Mouse (Mus musculus): Measurements from ENCODE around the gene Stt3a. TPM values are rescaled to one million over a fixed set of nuclear protein-coding genes. Genes with fewer than 3 reads are reported as not detected.

Stt3a gene
- polyA plus RNA-seq, 1 experiment, result 204 TPM

- H3K36me3 ChIP-seq (ENCODE audit: control insufficient read depth, insufficient read depth), result no peaks in the 10 kb centered on the region
- TF ChIP-seq MAX (IDR thresholded peaks at IDR 0.05; ENCODE audit: low read depth) (no peak), USF1 (IDR thresholded peaks at IDR 0.05; ENCODE audit: low read depth) (no peak), E2F4 (IDR thresholded peaks at IDR 0.05; ENCODE audit: insufficient read depth) (no peak), POLR2AphosphoS2 (IDR thresholded peaks at IDR 0.05; ENCODE audit: insufficient read length, low read depth) (peak; percentile 85), REST (IDR thresholded peaks at IDR 0.05; ENCODE audit: insufficient read depth, insufficient read length) (no peak), POLR2A (IDR thresholded peaks at IDR 0.05; ENCODE audit: insufficient read length, low read depth) (peak; percentile 95), CEBPB (IDR thresholded peaks at IDR 0.05; ENCODE audit: insufficient read depth, poor library complexity, severe bottlenecking) (no peak), TCF12 (IDR thresholded peaks at IDR 0.05; ENCODE audit: insufficient read depth, poor library complexity, severe bottlenecking) (no peak), TCF3 (IDR thresholded peaks at IDR 0.05; ENCODE audit: insufficient read length, low read depth) (no peak), SRF (IDR thresholded peaks at IDR 0.05; ENCODE audit: control insufficient read depth, insufficient read length, low read depth) (no peak), MYOD1 (IDR thresholded peaks at IDR 0.05; ENCODE audit: control insufficient read depth in 1 of 3, insufficient read length in 2 of 3, low read depth in 2 of 3) (no peak), MYOG (IDR thresholded peaks at IDR 0.05; ENCODE audit: control insufficient read depth in 1 of 3, insufficient read depth in 1 of 3, insufficient read length in 2 of 3, low read depth in 2 of 3) (peak in 1 of 3 experiments; percentile 19)
- H3K27me3 ChIP-seq (ENCODE audit: control insufficient read depth, insufficient read depth, insufficient read length), result no peaks in the 10 kb centered on the region
- H3K4me2 ChIP-seq (ENCODE audit: low read depth), result peak within 1 kb of the TSS; percentile 93
- peak within 1 kb of the TSS; percentile 58 for H3K4me3 ChIP-seq
- H3ac ChIP-seq (ENCODE audit: control insufficient read depth, insufficient read length), result peak within 1 kb of the TSS; percentile 85
- H3K79me2 ChIP-seq (ENCODE audit: control insufficient read depth, insufficient read depth), result peaks cover 33% of the 10 kb centered on the region
Observed at GRCm38 (mm10) chr9:36796781-36797555, 29.5 kb upstream of the Stt3a start, which contains the start of gene Ei24. Gene Ei24 (minus strand): TSS chr9:36797393.

DNA sequence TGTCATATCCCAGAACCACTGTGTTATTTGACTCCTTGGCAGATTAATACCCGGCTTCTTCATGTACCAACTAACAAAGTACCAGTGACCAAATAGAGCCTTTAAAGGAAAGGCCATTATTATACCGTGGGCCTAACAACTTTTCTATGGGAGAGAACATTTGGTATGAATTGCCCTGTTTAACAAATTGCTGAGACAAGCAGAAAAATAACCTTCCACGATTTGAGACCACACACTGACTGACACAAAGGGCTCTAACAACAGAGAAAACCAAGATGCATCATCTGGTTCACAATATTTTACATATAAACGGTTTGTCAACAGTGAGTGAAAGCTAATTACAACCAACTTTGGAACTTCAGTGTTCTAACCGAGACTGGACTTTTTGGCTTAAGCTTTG lies 28.7 kb upstream of the Stt3a start:
- Histone ChIP-seq H3K27me3 (ENCODE audit: control insufficient read depth, insufficient read depth, insufficient read length) (no peaks in the 10 kb centered on the region), H3K4me3 (peak overlapping the region; percentile 58), H3K36me3 (ENCODE audit: control insufficient read depth, insufficient read depth) (peaks cover 3% of the 10 kb centered on the region), H3ac (ENCODE audit: control insufficient read depth, insufficient read length) (peak overlapping the region; percentile 85), H3K79me2 (ENCODE audit: control insufficient read depth, insufficient read depth) (peaks cover 33% of the 10 kb centered on the region), H3K4me2 (ENCODE audit: low read depth) (peak overlapping the region; percentile 93)
- TF ChIP-seq MAX (IDR thresholded peaks at IDR 0.05; ENCODE audit: low read depth) (no peak), POLR2A (IDR thresholded peaks at IDR 0.05; ENCODE audit: insufficient read length, low read depth) (no peak), POLR2AphosphoS2 (IDR thresholded peaks at IDR 0.05; ENCODE audit: insufficient read length, low read depth) (no peak), MYOG (IDR thresholded peaks at IDR 0.05; ENCODE audit: control insufficient read depth in 1 of 3, insufficient read depth in 1 of 3, insufficient read length in 2 of 3, low read depth in 2 of 3) (no peak), MYOD1 (IDR thresholded peaks at IDR 0.05; ENCODE audit: control insufficient read depth in 1 of 3, insufficient read length in 2 of 3, low read depth in 2 of 3) (no peak)

DNA sequence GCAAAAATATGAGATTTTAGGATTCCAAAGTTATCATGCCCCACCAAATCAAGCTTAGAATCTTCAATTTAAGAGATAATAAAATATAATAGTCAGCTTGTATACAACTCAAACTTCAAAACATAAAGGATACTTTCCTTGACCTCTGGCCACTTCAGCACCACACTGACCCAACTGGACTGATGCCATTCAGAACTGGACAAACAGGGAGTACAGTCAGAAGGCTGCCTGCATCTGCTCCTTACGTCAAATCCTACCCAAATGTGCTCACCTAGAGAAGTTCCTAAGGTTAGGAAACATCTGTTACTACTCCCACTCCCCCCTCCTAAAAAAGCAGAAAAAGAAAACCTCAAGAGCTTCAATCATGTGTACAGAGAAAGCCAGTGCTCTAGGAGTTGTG lies 28.1 kb upstream of the Stt3a start:
- Histone ChIP-seq H3ac (ENCODE audit: control insufficient read depth, insufficient read length) (no peak overlapping the region), H3K36me3 (ENCODE audit: control insufficient read depth, insufficient read depth) (peaks cover 9% of the 10 kb centered on the region), H3K4me2 (ENCODE audit: low read depth) (peak overlapping the region; percentile 93), H3K79me2 (ENCODE audit: control insufficient read depth, insufficient read depth) (peaks cover 33% of the 10 kb centered on the region), H3K27me3 (ENCODE audit: control insufficient read depth, insufficient read depth, insufficient read length) (no peaks in the 10 kb centered on the region), H3K4me3 (peak overlapping the region; percentile 58)
- no peak for TF ChIP-seq MAX (IDR thresholded peaks at IDR 0.05; ENCODE audit: low read depth)
- TF ChIP-seq POLR2AphosphoS2 (IDR thresholded peaks at IDR 0.05; ENCODE audit: insufficient read length, low read depth), result no peak
- no peak for TF ChIP-seq REST (IDR thresholded peaks at IDR 0.05; ENCODE audit: insufficient read depth, insufficient read length)
- no peak for TF ChIP-seq TCF12 (IDR thresholded peaks at IDR 0.05; ENCODE audit: insufficient read depth, poor library complexity, severe bottlenecking)
- no peak for TF ChIP-seq USF1 (IDR thresholded peaks at IDR 0.05; ENCODE audit: low read depth)
- no peak for TF ChIP-seq E2F4 (IDR thresholded peaks at IDR 0.05; ENCODE audit: insufficient read depth)
- no peak for TF ChIP-seq MYOD1 (IDR thresholded peaks at IDR 0.05; ENCODE audit: control insufficient read depth in 1 of 3, insufficient read length in 2 of 3, low read depth in 2 of 3)
- no peak for TF ChIP-seq TCF3 (IDR thresholded peaks at IDR 0.05; ENCODE audit: insufficient read length, low read depth)
- TF ChIP-seq SRF (IDR thresholded peaks at IDR 0.05; ENCODE audit: control insufficient read depth, insufficient read length, low read depth), result no peak
- TF ChIP-seq POLR2A (IDR thresholded peaks at IDR 0.05; ENCODE audit: insufficient read length, low read depth), result no peak
- no peak for TF ChIP-seq MYOG (IDR thresholded peaks at IDR 0.05; ENCODE audit: control insufficient read depth in 1 of 3, insufficient read depth in 1 of 3, insufficient read length in 2 of 3, low read depth in 2 of 3)
- no peak for TF ChIP-seq CEBPB (IDR thresholded peaks at IDR 0.05; ENCODE audit: insufficient read depth, poor library complexity, severe bottlenecking)

DNA sequence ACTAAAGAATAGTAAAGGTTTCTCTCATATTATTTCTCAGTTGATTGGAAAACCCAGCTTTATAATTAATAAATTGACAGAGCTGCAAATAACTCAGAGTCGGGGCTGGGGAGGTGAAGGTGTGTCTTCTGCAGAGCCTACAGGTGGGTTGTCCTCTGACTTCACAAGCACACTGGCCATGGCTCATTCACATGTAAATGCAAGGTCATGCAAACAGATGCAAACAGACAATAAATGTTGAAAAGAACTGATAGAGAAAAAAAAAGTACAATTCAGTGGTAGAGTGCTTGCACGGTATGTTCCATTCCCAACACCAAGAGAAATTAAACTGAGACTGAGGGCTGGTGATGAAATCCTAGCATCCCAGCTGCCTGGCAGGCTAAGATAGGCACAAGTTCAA lies 27.0 kb upstream of the Stt3a start:
- Histone ChIP-seq H3K27me3 (ENCODE audit: control insufficient read depth, insufficient read depth, insufficient read length) (no peaks in the 10 kb centered on the region), H3K4me3 (no peak overlapping the region), H3K79me2 (ENCODE audit: control insufficient read depth, insufficient read depth) (peaks cover 33% of the 10 kb centered on the region), H3K4me2 (ENCODE audit: low read depth) (no peak overlapping the region), H3K36me3 (ENCODE audit: control insufficient read depth, insufficient read depth) (peaks cover 12% of the 10 kb centered on the region), H3ac (ENCODE audit: control insufficient read depth, insufficient read length) (no peak overlapping the region)
- TF ChIP-seq SRF (IDR thresholded peaks at IDR 0.05; ENCODE audit: control insufficient read depth, insufficient read length, low read depth) (no peak), POLR2AphosphoS2 (IDR thresholded peaks at IDR 0.05; ENCODE audit: insufficient read length, low read depth) (no peak), TCF12 (IDR thresholded peaks at IDR 0.05; ENCODE audit: insufficient read depth, poor library complexity, severe bottlenecking) (no peak), CEBPB (IDR thresholded peaks at IDR 0.05; ENCODE audit: insufficient read depth, poor library complexity, severe bottlenecking) (no peak), MAX (IDR thresholded peaks at IDR 0.05; ENCODE audit: low read depth) (no peak), MYOG (IDR thresholded peaks at IDR 0.05; ENCODE audit: control insufficient read depth in 1 of 3, insufficient read depth in 1 of 3, insufficient read length in 2 of 3, low read depth in 2 of 3) (no peak), E2F4 (IDR thresholded peaks at IDR 0.05; ENCODE audit: insufficient read depth) (no peak), POLR2A (IDR thresholded peaks at IDR 0.05; ENCODE audit: insufficient read length, low read depth) (no peak), USF1 (IDR thresholded peaks at IDR 0.05; ENCODE audit: low read depth) (no peak), TCF3 (IDR thresholded peaks at IDR 0.05; ENCODE audit: insufficient read length, low read depth) (no peak), MYOD1 (IDR thresholded peaks at IDR 0.05; ENCODE audit: control insufficient read depth in 1 of 3, insufficient read length in 2 of 3, low read depth in 2 of 3) (no peak), REST (IDR thresholded peaks at IDR 0.05; ENCODE audit: insufficient read depth, insufficient read length) (no peak)
